Mouse (Mus musculus) embryonic facial prominence, embryonic 11.5 days (tissue): ENCODE data around the gene Plscr2. TPM values are rescaled to one million over a fixed set of nuclear protein-coding genes. Genes with fewer than 3 reads are reported as not detected.

Source experiments
- ATAC-seq: fragments of 200-750 bp; cut with Nextera tagmentation; replicated peaks from 2 replicates; pipeline ENCODE4 v1.8.0; 2017; ENCODE audit warnings: low read depth; ENCODE audit not compliant: insufficient number of reproducible peaks, low FRiP score, low TSS enrichment
- DNase-seq: peaks from one replicate; pipeline ENCODE4 v3.0.0-alpha.2; 2015; ENCODE audit warnings: low spot score
- H3K27ac ChIP-seq: fragments of 300-500 bp; sonication (generic); replicated peaks from 2 replicates; pipeline ENCODE4 v1.5.1; 2014; ENCODE audit warnings: mild to moderate bottlenecking, low read depth, low read length, control low read depth
- H3K27me3 ChIP-seq: fragments of 300-500 bp; sonication (generic); 2 replicates; pipeline ENCODE4 v1.6.1; 2014; ENCODE audit warnings: mild to moderate bottlenecking, low read length, moderate library complexity, mixed read lengths; ENCODE audit not compliant: control insufficient read depth, insufficient read depth
- H3K36me3 ChIP-seq: fragments of 300-500 bp; sonication (generic); replicated peaks from 2 replicates; pipeline ENCODE4 v1.6.1; 2014; ENCODE audit warnings: low read depth, mild to moderate bottlenecking, low read length, moderate library complexity, mixed read lengths; ENCODE audit not compliant: control insufficient read depth, insufficient read depth
- H3K4me1 ChIP-seq: fragments of 300-500 bp; sonication (generic); 2 replicates; pipeline ENCODE4 v1.6.1; 2014; ENCODE audit warnings: low read length, mixed read lengths; ENCODE audit not compliant: control insufficient read depth, insufficient read depth
- H3K4me2 ChIP-seq: fragments of 300-500 bp; sonication (generic); 2 replicates; pipeline ENCODE4 v1.6.1; 2014; ENCODE audit warnings: low read depth, mild to moderate bottlenecking, control low read depth, low read length, moderate library complexity
- H3K4me3 ChIP-seq: fragments of 300-500 bp; sonication (generic); 2 replicates; pipeline ENCODE4 v1.5.1; 2014; ENCODE audit warnings: low read depth, low read length, control low read depth
- H3K9ac ChIP-seq: fragments of 300-500 bp; sonication (generic); replicated peaks from 2 replicates; pipeline ENCODE4 v1.6.1; 2014; ENCODE audit warnings: mild to moderate bottlenecking, control low read depth, low read length
- H3K9me3 ChIP-seq: fragments of 300-500 bp; sonication (generic); replicated peaks from 2 replicates; pipeline ENCODE4 v1.6.1; 2016; ENCODE audit warnings: mild to moderate bottlenecking, low read length, inconsistent platforms, mixed read lengths; ENCODE audit not compliant: control insufficient read depth
- WGBS: fragments of 180-500 bp; shearing (Covaris S2); extraction: QIAGEN DNeasy Blood & Tissue Kit; methylation state at CpG from one replicate; pipeline ENCODE4 v1.1.7; 2014; 5-methylcytosine and 5-hydroxymethylcytosine counted together
- microRNA-seq: library from miRNA; unstranded; fragments of <30 nt; microRNA quantifications from one replicate; pipeline ENCODE4, GENCODE M21; 2016; ENCODE audit warnings: borderline number of aligned reads
- polyA plus RNA-seq: library from polyadenylated mRNA; unstranded; fragments of >200 nt; fragmentation: Nextera tagmentation; extraction: Ambion mirVana; gene quantifications from 2 replicates; pipeline ENCODE4 v1.2.1, GENCODE M21; 2014

Plscr2 gene
- polyA plus RNA-seq, 1 experiment from 2014 or later: 0.35 TPM

DNA sequence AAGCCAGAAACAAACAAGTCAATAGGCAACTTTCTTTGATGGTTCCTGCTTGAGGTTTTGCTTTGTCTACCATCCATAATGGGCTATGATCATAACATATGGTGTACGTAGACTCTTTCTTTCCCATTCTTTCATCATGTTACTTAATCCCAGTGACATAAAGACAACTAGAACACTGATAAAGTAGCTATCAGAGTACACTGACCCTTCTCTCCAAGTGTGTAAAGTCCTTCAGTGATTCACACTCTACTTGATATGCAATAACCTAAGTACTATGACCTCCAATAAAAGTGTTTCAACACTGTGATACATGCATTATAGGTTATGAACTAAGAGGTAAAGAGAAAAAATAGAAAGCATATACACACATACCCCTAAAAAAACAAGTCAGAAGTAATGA lies 61.7 kb downstream of the Plscr2 start:
- H3K36me3 ChIP-seq: no peaks in the 10 kb centered on the region

DNA sequence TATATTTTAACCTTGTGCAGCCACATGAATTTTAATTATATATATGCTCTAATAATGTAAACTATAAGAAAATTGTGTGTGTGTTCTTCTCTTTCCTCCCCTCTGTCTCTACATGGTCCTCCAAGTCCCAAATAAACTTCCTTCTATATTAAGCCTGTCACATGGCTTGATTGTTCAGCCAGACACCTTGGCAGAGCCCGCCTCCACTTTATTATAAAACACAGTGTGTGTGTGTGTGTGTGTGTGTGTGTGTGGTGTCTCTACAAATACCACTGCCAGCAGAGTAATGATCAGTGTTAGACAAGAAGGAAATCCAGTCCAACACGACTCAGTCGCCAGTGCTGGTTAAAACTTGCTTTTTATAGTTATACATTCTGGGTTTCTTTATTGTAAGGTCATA lies 62.3 kb downstream of the Plscr2 start:
- H3K27me3 ChIP-seq: no peaks in the 10 kb centered on the region
- DNase-seq (no peak), ATAC-seq (no peak)

More for the DNA sequence above, 61.7 kb downstream of the Plscr2 start:
- H3K4me1 ChIP-seq: no peaks in the 10 kb centered on the region
- H3K9ac ChIP-seq: no peak overlapping the region
- no peaks in the 10 kb centered on the region for H3K9me3 ChIP-seq
- H3K4me3 ChIP-seq: no peak overlapping the region
- no peak overlapping the region for H3K4me2 ChIP-seq
- no peak for DNase-seq
- ATAC-seq: no peak
- no peaks in the 10 kb centered on the region for H3K27me3 ChIP-seq
- H3K27ac ChIP-seq: no peak overlapping the region
- 87% methylated on average over 1 of the region's 1 CpGs for WGBS

DNA sequence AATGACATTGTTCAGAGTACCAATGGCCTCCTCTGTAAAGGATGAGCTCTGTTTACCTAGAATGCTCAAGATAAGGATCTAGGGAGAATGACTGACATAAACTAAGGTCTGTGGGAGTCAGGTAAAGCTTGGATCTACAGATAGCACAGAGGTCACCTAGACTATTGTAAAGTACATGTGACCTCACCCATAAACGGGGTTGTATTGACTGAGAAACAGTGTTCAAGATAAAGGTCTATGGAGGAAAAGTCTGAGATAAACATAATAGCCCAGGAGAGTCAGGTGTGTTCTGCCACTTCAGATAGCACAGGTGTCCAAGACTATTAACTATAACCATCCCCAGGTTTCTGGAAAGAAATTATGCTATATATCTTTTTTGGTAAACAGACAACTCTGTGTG lies 63.6 kb downstream of the Plscr2 start:
- no peak overlapping the region for H3K9ac ChIP-seq
- ATAC-seq (no peak), DNase-seq (no peak)
- no peaks in the 10 kb centered on the region for H3K4me1 ChIP-seq
- no peaks in the 10 kb centered on the region for H3K27me3 ChIP-seq
- H3K27ac ChIP-seq: no peak overlapping the region
- no peaks in the 10 kb centered on the region for H3K36me3 ChIP-seq
- H3K4me2 ChIP-seq: no peak overlapping the region
- WGBS: 73% methylated on average over 1 of the region's 1 CpGs
- H3K9me3 ChIP-seq: no peaks in the 10 kb centered on the region
- H3K4me3 ChIP-seq: no peak overlapping the region

More for the DNA sequence above, 62.3 kb downstream of the Plscr2 start:
- H3K4me1 ChIP-seq: no peaks in the 10 kb centered on the region
- no peak overlapping the region for H3K9ac ChIP-seq
- H3K4me3 ChIP-seq: no peak overlapping the region
- no peaks in the 10 kb centered on the region for H3K36me3 ChIP-seq
- no peak overlapping the region for H3K27ac ChIP-seq
- H3K9me3 ChIP-seq: no peaks in the 10 kb centered on the region
- WGBS: 88% methylated on average over 3 of the region's 3 CpGs
- no peak overlapping the region for H3K4me2 ChIP-seq

Small RNA genes lying within 50 kb of the gene (microRNA-seq; reads per million reads assigned to microRNA genes)
- gene Mir6386: not detected

Other genes starting within 250 kb of the Plscr2 start
- gene Plscr5, start 82.7 kb upstream of the Plscr2 start, polyA plus RNA-seq: not detected in 2 replicates
- 37.1 and 42.4 TPM in 2 replicates for gene Plscr1, start 25.9 kb upstream of the Plscr2 start, polyA plus RNA-seq
- gene 1700057G04Rik, start 33.8 kb downstream of the Plscr2 start, polyA plus RNA-seq: not detected in 2 replicates
- 1.7 and 2.3 TPM in 2 replicates for gene Plscr4, start 181.8 kb downstream of the Plscr2 start, polyA plus RNA-seq